Mouse (Mus musculus): Measurements from ENCODE around the gene Hnf1a. TPM values are rescaled to one million over a fixed set of nuclear protein-coding genes. Genes with fewer than 3 reads are reported as not detected.

Hnf1a gene
- 0.10 TPM in 1 of 2 replicates, not detected in the other for polyA plus RNA-seq (2012; rRNA removed; ENCODE audit: low replicate concordance)

DNA sequence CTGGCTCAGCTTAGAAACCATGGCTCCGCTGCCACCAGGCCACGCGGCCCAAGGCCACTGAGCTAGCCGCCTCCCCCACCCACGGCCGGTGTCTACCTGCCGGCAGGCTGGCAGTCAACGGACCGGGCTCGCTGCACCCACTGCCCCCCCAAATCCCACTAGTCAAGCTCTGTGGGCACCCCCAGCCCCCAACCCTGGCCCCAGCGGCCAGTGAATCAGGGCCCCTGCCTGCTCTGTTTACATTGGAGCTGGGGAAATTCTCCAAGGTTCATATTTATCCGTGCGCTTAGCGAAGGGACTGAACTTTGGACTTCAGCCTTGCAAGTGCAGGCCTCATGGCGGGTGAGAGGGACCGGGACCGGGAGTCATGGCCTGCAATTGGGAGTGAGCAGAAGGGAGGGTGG lies at the start of gene Hnf1a:
Hnf1a (minus strand) TSS at position 271 of the 404 bp plus-strand sequence.

DNA sequence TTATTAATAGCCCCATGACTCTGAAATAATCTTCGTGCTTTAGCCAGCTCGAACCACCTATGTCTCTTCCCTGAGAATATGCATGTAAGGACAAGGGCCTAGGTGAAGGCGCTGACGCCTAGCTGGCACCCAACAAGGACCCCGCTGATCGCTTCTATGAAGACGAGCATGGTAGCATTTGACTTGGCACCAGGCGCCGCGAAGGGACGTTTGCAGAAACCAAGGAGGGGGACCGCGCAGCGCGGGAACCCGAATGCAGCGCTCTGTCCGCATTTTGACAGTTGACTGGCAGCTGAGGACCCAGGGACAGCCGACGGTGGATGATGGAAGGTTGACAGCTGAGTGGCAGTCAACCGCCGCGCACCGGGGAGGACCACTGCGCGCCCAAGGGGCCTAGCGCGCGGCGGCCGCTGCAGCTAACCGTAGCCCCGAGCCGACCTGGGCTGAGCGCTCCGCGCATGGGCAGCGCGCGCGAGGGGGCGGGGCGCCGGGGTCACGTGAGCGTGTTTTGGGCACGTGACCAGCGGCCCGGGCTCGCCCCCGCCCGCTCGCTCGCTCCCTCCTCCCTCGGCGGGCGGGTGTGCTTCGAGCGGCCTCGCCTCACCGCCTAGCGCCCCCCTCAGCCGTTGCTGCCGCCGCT lies 39.8 kb upstream of the Hnf1a start, which contains the start of gene Sppl3:
Sppl3 (plus strand) TSS at position 561 of the 640 bp plus-strand sequence.

DNA sequence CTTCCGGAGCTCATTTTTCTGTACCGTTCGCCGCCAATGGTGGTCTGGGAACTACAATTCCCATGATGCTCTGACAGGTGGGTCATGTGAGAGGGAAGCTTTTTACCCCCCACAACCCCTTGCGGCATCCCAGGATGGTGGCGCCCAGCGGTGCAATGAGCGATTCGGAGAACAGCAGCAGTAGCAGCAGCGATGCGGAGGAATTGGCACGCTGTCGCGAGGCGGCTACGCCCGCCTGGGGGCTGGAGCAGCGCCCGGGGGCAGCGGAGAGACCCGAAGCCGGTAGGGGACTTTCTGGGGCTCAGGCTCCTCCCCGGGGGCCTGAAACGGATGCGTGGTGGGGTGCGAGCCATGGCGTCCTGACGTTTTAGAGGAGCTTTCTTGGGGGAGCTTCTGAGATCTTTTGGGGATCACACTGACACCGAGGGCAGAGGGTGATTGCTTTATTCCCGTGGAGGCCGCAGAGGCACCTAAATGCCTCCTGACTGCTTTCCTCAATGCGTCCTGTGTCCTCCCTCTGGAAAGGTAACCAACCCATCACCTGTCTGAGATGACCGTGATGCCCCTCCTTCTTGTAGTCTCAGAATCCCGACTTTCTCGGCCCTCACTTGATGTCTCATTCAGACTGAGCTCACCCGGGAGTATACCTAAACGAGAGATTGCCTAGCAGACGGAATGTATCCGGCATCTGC lies 28.7 kb downstream of the Hnf1a start, which contains the start of gene 2210016L21Rik:
2210016L21Rik (plus strand) TSS at position 85 of the 692 bp plus-strand sequence.

DNA sequence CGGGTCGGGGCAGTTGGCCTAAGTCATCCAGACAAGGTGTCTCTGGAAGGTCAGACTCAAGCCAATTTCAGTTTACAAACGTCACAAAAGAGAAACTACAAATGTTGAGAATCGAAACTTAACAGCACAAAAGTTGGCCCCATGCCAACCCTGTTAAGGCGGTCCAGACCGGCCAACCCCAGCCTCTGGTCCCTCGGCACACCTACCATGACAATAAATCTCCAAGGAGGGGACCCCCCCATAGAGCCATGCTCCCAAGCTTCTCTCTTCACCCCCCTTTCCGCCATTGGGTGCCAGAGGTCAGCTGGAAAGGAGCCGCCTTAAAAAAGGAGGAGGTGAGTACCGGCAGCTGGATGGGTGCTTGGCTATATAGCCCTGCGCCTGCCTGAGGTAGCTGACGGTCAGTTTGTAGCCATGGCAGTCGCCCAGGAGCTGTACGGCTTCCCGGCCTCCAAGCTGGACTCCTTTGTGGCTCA lies 47.9 kb downstream of the Hnf1a start, which contains the start of gene Oasl1:
Oasl1 (plus strand) TSS at position 243 of the 476 bp plus-strand sequence.

Other genes starting within 250 kb of the Hnf1a start
- gene Ankrd13a, start 196.4 kb downstream of the Hnf1a start, polyA plus RNA-seq (2012; rRNA removed; ENCODE audit: low replicate concordance) = 56.3 and 68.3 TPM in 2 replicates
- 61.9 and 72.9 TPM in 2 replicates for gene Git2, start 195.6 kb downstream of the Hnf1a start, polyA plus RNA-seq (2012; rRNA removed; ENCODE audit: low replicate concordance)
- 27.1 and 30.7 TPM in 2 replicates for gene 1500011B03Rik, start 147.6 kb downstream of the Hnf1a start, polyA plus RNA-seq (2012; rRNA removed; ENCODE audit: low replicate concordance)
- not detected in 2 replicates for gene 4930519G04Rik, start 117.4 kb downstream of the Hnf1a start, polyA plus RNA-seq (2012; rRNA removed; ENCODE audit: low replicate concordance)
- gene Gm9936, start 112.4 kb downstream of the Hnf1a start, polyA plus RNA-seq (2012; rRNA removed; ENCODE audit: low replicate concordance) = 0.09 TPM in 1 of 2 replicates, not detected in the other
- gene Oasl2, start 74.2 kb downstream of the Hnf1a start, polyA plus RNA-seq (2012; rRNA removed; ENCODE audit: low replicate concordance) = 21.5 and 41.6 TPM in 2 replicates
- 6.8 and 11.6 TPM in 2 replicates for gene Oasl1, start 47.9 kb downstream of the Hnf1a start, polyA plus RNA-seq (2012; rRNA removed; ENCODE audit: low replicate concordance)
- gene 2210016L21Rik, start 28.9 kb downstream of the Hnf1a start, polyA plus RNA-seq (2012; rRNA removed; ENCODE audit: low replicate concordance) = 16.4 and 30.7 TPM in 2 replicates
- gene Sppl3, start 40.0 kb upstream of the Hnf1a start, polyA plus RNA-seq (2012; rRNA removed; ENCODE audit: low replicate concordance) = 57.6 and 93.3 TPM in 2 replicates
- 0.49 TPM in 1 of 2 replicates, not detected in the other for gene Gm10401, start 127.2 kb upstream of the Hnf1a start, polyA plus RNA-seq (2012; rRNA removed; ENCODE audit: low replicate concordance)
- gene Acads, start 148.3 kb upstream of the Hnf1a start, polyA plus RNA-seq (2012; rRNA removed; ENCODE audit: low replicate concordance) = 170 and 284 TPM in 2 replicates
- 24.5 and 54.6 TPM in 2 replicates for gene Unc119b, start 163.9 kb upstream of the Hnf1a start, polyA plus RNA-seq (2012; rRNA removed; ENCODE audit: low replicate concordance)
- gene Mlec, start 187.1 kb upstream of the Hnf1a start, polyA plus RNA-seq (2012; rRNA removed; ENCODE audit: low replicate concordance) = 102 and 107 TPM in 2 replicates
- gene Cabp1, start 223.3 kb upstream of the Hnf1a start, polyA plus RNA-seq (2012; rRNA removed; ENCODE audit: low replicate concordance) = 3.5 and 5.2 TPM in 2 replicates

Data from subcutaneous adipose tissue, adult 2 months (tissue).